Mouse (Mus musculus) heart, embryonic 16.5 days (tissue): ENCODE data around the gene Pqlc3. TPM values are rescaled to one million over a fixed set of nuclear protein-coding genes. Genes with fewer than 3 reads are reported as not detected.

Source experiments
- ATAC-seq: fragments of 200-750 bp; cut with Nextera tagmentation; replicated peaks from 2 replicates; pipeline ENCODE4 v1.8.0; 2017; ENCODE audit warnings: moderate number of reproducible peaks; ENCODE audit not compliant: insufficient read depth, low FRiP score; ENCODE audit errors: extremely low read depth
- H3K27ac ChIP-seq: fragments of 300-500 bp; sonication (generic); 2 replicates; pipeline ENCODE4 v1.5.1; 2014; ENCODE audit warnings: mild to moderate bottlenecking, low read length, control low read depth, moderate library complexity
- H3K27me3 ChIP-seq: fragments of 300-500 bp; sonication (generic); 2 replicates; pipeline ENCODE4 v1.6.1; 2014; ENCODE audit warnings: low read length, mixed read lengths; ENCODE audit not compliant: control insufficient read depth, insufficient read depth
- H3K36me3 ChIP-seq: fragments of 300-500 bp; sonication (generic); 2 replicates; pipeline ENCODE4 v1.6.1; 2014; ENCODE audit not compliant: control insufficient read depth, insufficient read depth
- H3K4me1 ChIP-seq: fragments of 300-500 bp; sonication (generic); 2 replicates; pipeline ENCODE4 v1.6.1; 2014; ENCODE audit warnings: low read length, mixed read lengths; ENCODE audit not compliant: control insufficient read depth, insufficient read depth
- H3K4me2 ChIP-seq: fragments of 300-500 bp; sonication (generic); 2 replicates; pipeline ENCODE4 v1.6.1; 2014; ENCODE audit warnings: low read depth, mild to moderate bottlenecking, control low read depth, low read length
- H3K4me3 ChIP-seq: fragments of 300-500 bp; sonication (generic); 2 replicates; pipeline ENCODE4 v1.5.1; 2014; ENCODE audit warnings: mild to moderate bottlenecking, control low read depth, low read length
- H3K9ac ChIP-seq: fragments of 300-500 bp; sonication (generic); 2 replicates; pipeline ENCODE4 v1.6.1; 2014; ENCODE audit warnings: low read length, control low read depth
- H3K9me3 ChIP-seq: fragments of 300-500 bp; sonication (generic); replicated peaks from 2 replicates; pipeline ENCODE4 v1.6.1; 2016; ENCODE audit warnings: low read length; ENCODE audit not compliant: control insufficient read depth
- WGBS: fragments of 180-500 bp; shearing (Covaris S2); extraction: QIAGEN DNeasy Blood & Tissue Kit; methylation state at CpG from one replicate; pipeline ENCODE4 v1.1.7; 2014; 5-methylcytosine and 5-hydroxymethylcytosine counted together
- polyA plus RNA-seq: library from polyadenylated mRNA; unstranded; fragments of >200 nt; fragmentation: Nextera tagmentation; extraction: Ambion mirVana; gene quantifications from 2 replicates; pipeline ENCODE4 v1.2.1, GENCODE M21; 2015

The Pqlc3 gene
- polyA plus RNA-seq, 1 experiment from 2014 or later = 8.3 TPM

DNA sequence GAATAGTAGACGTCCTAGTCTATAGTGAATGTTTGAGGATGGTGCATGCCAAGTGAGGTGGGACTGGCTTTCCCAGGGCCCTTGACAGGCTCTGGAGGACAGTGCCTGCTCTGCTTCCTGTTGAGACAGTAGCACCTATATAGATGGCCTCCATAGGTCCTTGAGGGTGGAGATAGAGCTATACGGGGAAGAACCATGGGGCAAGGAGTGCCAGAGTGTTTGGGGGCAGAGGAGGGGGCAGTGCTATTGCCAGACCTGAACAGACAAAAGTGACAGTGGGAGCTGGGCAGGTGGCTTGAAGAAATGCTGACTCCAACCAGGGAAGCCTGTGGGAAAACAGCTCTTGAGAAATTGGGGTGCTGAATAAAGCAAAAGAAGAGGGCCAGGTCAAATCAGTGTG is 5.9 kb downstream of the Pqlc3 start:
- H3K27me3 ChIP-seq = no peaks in the 10 kb centered on the region
- H3K9me3 ChIP-seq = no peaks in the 10 kb centered on the region
- no peak overlapping the region for H3K4me3 ChIP-seq
- H3K9ac ChIP-seq = no peak overlapping the region
- WGBS = 66% methylated on average over 2 of the region's 2 CpGs
- ATAC-seq = no peak
- H3K27ac ChIP-seq = no peak overlapping the region
- 0 out of 2 replicates have a peak, but pooled peaks cover 2% of the 10 kb centered on the region for H3K36me3 ChIP-seq
- no peak overlapping the region for H3K4me2 ChIP-seq
- H3K4me1 ChIP-seq = peaks cover 7% of the 10 kb centered on the region

DNA sequence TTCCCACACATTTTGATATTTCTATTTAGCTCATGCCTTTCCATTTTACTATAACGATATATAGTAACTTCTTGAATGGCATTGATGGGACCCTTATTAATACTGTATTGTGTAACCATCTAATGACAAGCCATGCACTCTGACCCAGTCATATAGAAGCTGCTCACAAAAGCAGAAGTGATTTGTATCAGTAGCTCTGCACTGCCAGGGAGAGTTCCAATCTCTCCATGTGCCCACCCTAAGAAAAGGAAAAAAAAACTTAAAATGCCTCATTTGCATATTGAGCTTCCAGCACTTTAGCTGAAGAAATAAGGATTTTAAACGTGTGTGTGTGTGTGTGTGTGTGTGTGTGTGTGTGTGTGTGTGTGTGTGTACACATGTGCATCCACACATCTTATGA is 7.9 kb downstream of the Pqlc3 start:
- ATAC-seq = no peak
- Histone ChIP-seq H3K9ac (no peak overlapping the region), H3K36me3 (peaks cover 4% of the 10 kb centered on the region; the same call in 1 of the 2 replicates), H3K4me3 (no peak overlapping the region), H3K27ac (no peak overlapping the region), H3K4me2 (no peak overlapping the region), H3K27me3 (no peaks in the 10 kb centered on the region), H3K9me3 (no peaks in the 10 kb centered on the region), H3K4me1 (0 out of 2 replicates have a peak, but pooled peaks cover 2% of the 10 kb centered on the region)
- 83% methylated on average over 2 of the region's 2 CpGs for WGBS

DNA sequence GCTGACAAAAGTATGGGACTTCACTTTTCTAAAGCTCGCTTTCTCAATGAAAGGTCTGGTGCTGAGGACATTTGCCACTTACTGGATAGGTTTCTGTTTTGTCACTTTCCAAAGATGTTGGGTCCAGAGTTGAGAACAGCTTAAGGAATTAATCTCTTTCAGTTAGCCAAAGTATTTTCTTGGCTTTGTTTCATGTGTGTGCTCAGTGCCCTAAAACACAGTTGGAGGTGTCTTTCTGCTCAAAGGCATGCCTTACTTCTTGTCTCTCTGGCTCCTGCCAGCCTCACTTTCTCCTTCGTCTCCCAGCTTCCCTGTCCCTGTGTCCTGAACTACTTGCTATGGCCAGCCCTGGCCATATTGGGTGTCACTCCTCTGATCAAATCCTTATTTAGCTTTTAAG is 8.8 kb downstream of the Pqlc3 start:
- no peak for ATAC-seq
- Histone ChIP-seq H3K9ac (no peak overlapping the region), H3K27ac (no peak overlapping the region), H3K4me1 (0 out of 2 replicates have a peak, but pooled peaks cover 2% of the 10 kb centered on the region), H3K4me2 (no peak overlapping the region), H3K36me3 (peaks cover 4% of the 10 kb centered on the region; the same call in 1 of the 2 replicates), H3K9me3 (no peaks in the 10 kb centered on the region), H3K27me3 (no peaks in the 10 kb centered on the region), H3K4me3 (no peak overlapping the region)
- 78% methylated on average over 2 of the region's 2 CpGs for WGBS

DNA sequence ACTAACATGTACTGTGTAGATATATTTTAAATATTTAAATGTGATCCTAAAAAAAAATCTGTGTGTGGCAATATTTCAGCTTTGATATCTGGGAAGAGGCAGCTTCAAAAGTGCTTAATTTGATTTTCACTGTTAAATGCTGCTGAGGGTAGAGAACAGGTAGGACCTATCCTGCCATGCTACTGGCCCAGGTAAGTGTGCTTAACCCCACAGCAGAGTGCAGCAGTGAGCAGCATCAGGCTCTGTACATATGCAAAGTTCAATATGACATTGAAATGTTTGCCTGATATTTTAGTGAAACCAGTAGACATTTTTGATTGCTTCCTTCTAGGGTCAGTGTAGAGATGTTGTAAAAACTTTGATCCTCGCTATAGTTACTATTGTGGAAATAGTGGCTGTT is 14.4 kb downstream of the Pqlc3 start:
- peaks cover 19% of the 10 kb centered on the region for H3K36me3 ChIP-seq
- H3K27me3 ChIP-seq = no peaks in the 10 kb centered on the region
- WGBS = 90% methylated on average over 1 of the region's 1 CpGs
- no peak overlapping the region for H3K4me3 ChIP-seq
- no peaks in the 10 kb centered on the region for H3K4me1 ChIP-seq
- no peak for ATAC-seq
- no peak overlapping the region for H3K9ac ChIP-seq
- H3K9me3 ChIP-seq = no peaks in the 10 kb centered on the region
- no peak overlapping the region for H3K4me2 ChIP-seq
- H3K27ac ChIP-seq = no peak overlapping the region

DNA sequence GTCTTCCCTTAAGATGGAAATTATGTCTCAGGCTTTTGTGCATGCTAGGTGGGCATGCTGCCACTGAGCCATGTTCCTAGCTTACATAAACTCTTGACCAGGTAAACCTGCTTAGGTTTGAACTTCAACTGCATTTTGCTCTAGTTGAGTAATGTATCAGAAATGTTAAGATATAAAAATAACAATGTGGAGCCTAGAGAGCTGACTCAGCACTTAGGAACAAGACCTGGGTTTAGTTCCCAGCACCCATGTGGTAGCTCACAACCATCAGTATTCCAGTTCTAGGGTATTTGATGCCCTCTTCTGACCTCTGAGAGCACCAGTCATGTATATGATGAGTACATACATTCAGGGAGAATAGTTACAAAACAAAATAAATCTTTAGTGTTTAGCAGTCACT is 23.1 kb downstream of the Pqlc3 start:
- H3K27me3 ChIP-seq = no peaks in the 10 kb centered on the region
- H3K4me3 ChIP-seq = no peak overlapping the region
- no peaks in the 10 kb centered on the region for H3K4me1 ChIP-seq
- no peak overlapping the region for H3K9ac ChIP-seq
- H3K9me3 ChIP-seq = no peaks in the 10 kb centered on the region
- no peak overlapping the region for H3K4me2 ChIP-seq
- no peak for ATAC-seq
- H3K36me3 ChIP-seq = peaks cover 63% of the 10 kb centered on the region
- no peak overlapping the region for H3K27ac ChIP-seq

DNA sequence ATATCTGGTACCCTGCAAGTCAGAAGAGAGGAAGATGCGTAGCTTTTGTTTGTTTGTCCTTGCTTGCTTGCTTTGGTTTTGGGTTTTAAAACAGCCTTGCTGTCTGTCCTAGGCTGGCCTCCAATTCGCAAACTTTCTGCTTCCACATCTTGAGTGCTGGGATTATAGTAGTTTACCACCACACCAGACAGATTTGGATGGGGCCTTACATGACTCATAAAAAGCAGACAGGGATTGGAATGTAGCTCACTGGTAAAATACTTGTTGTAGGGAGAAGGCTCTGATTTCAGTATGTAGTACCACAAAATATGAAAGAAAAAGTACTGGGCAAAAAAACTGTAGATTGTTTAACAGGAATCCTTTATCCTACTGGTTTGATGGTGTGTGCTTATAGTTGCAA is 33.4 kb downstream of the Pqlc3 start:
- Histone ChIP-seq H3K4me3 (no peak overlapping the region), H3K9me3 (no peaks in the 10 kb centered on the region), H3K4me1 (no peaks in the 10 kb centered on the region), H3K27ac (no peak overlapping the region), H3K27me3 (no peaks in the 10 kb centered on the region), H3K4me2 (no peak overlapping the region), H3K36me3 (peaks cover 32% of the 10 kb centered on the region), H3K9ac (no peak overlapping the region)
- 88% methylated on average over 2 of the region's 2 CpGs for WGBS
- ATAC-seq = no peak

DNA sequence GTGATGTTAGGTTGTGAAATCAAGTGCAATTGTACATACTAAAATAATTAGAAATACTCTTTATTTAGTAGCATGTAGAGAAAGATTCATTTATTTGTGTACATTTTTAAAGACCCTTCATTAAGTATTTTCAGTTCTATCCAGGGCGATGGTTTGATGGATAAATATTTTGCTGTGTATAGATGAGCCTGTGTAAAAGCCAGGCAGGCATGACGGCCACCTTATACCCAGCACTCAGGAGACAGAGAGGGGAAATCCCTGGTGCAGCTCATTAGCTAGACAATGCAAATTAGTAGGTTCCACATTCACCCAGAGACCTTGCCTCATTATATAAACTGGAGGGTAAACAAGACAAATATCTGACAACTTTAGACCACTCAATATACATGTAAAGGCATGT is 36.9 kb downstream of the Pqlc3 start:
- no peak overlapping the region for H3K9ac ChIP-seq

DNA sequence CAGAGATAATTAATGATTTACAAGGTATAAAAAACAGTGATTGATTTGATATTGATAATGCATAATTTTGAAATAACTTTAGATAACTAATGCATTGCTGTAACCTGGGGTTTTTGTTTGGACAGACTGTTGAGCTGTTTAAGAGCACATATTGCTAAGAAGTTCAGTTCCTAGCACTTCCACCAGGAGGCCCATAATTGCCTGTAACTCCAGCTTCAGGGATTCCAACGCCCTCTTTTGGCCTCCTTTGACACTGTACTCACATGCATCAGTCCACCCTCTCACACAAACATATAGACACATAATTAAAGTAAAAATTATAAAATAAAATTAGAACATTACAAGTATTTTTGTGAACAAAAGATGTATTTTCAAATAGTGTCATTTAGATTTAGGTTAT is 41.4 kb downstream of the Pqlc3 start:
- Histone ChIP-seq H3K4me1 (no peaks in the 10 kb centered on the region), H3K4me2 (no peak overlapping the region), H3K27ac (no peak overlapping the region), H3K9me3 (no peaks in the 10 kb centered on the region), H3K36me3 (peaks cover 34% of the 10 kb centered on the region), H3K9ac (no peak overlapping the region), H3K4me3 (no peak overlapping the region), H3K27me3 (no peaks in the 10 kb centered on the region)
- 66% methylated on average over 1 of the region's 1 CpGs for WGBS
- ATAC-seq = no peak

More for the DNA sequence above, 36.9 kb downstream of the Pqlc3 start:
- Histone ChIP-seq H3K9me3 (no peaks in the 10 kb centered on the region), H3K36me3 (peaks cover 33% of the 10 kb centered on the region), H3K27me3 (no peaks in the 10 kb centered on the region), H3K4me1 (no peaks in the 10 kb centered on the region), H3K4me3 (no peak overlapping the region), H3K4me2 (no peak overlapping the region), H3K27ac (no peak overlapping the region)
- WGBS = 84% methylated on average over 2 of the region's 2 CpGs
- ATAC-seq = no peak

DNA sequence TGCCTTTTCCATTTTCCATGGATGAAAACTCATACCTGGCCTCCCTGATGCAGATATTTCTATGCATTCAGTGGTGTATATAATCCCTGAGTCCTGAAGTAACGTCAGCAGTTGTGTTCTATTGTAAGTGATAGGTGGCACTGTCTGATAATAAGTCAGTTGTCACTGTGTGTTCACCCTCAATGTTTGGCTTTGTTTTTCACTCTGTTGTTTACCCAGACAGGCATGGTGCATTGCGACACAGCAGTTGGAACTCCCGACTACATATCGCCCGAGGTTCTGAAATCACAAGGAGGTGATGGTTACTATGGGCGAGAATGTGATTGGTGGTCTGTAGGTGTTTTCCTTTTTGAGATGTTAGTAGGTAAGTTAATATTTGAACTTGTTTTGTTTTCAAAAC is 52.0 kb downstream of the Pqlc3 start:
- H3K9me3 ChIP-seq = no peaks in the 10 kb centered on the region
- no peak overlapping the region for H3K4me2 ChIP-seq
- peaks cover 8% of the 10 kb centered on the region for H3K36me3 ChIP-seq

DNA sequence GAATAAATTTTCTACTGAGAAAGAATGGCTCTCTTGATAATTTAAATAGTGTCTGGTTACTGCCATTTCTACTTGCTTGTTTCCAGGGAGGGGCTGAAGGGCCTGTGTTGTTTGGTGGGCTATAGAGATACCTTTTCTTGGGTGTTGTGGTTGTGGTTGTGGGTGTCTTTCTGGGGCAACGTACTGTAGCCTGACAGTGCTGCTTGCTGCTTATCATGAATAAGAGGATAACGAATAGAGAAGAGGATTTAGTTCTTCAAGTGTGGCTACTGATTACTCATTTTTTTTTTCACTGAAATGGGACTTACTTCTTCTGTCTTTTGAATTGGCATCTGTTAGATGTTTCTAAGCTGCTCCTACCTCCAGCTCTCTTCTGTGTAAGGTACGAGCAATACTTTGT is 58.2 kb downstream of the Pqlc3 start:
- no peaks in the 10 kb centered on the region for H3K27me3 ChIP-seq
- no peak overlapping the region for H3K9ac ChIP-seq
- peaks cover 4% of the 10 kb centered on the region for H3K36me3 ChIP-seq
- ATAC-seq = no peak
- 68% methylated on average over 3 of the region's 3 CpGs for WGBS
- H3K4me3 ChIP-seq = no peak overlapping the region
- no peaks in the 10 kb centered on the region for H3K9me3 ChIP-seq
- H3K4me2 ChIP-seq = no peak overlapping the region
- no peak overlapping the region for H3K27ac ChIP-seq
- no peaks in the 10 kb centered on the region for H3K4me1 ChIP-seq

More for the DNA sequence above, 52.0 kb downstream of the Pqlc3 start:
- no peak overlapping the region for H3K9ac ChIP-seq
- no peak overlapping the region for H3K4me3 ChIP-seq
- no peaks in the 10 kb centered on the region for H3K27me3 ChIP-seq
- H3K4me1 ChIP-seq = no peaks in the 10 kb centered on the region
- ATAC-seq = no peak
- 84% methylated on average over 6 of the region's 6 CpGs for WGBS
- H3K27ac ChIP-seq = no peak overlapping the region
